Mouse (Mus musculus): Measurements from ENCODE around the gene Unc119b. TPM values are rescaled to one million over a fixed set of nuclear protein-coding genes. Genes with fewer than 3 reads are reported as not detected.

Gene Unc119b
- 21.8 and 24.8 TPM in 2 replicates for polyA plus RNA-seq (2015; fragmentation: Nextera tagmentation; extraction: Ambion mirVana)

DNA sequence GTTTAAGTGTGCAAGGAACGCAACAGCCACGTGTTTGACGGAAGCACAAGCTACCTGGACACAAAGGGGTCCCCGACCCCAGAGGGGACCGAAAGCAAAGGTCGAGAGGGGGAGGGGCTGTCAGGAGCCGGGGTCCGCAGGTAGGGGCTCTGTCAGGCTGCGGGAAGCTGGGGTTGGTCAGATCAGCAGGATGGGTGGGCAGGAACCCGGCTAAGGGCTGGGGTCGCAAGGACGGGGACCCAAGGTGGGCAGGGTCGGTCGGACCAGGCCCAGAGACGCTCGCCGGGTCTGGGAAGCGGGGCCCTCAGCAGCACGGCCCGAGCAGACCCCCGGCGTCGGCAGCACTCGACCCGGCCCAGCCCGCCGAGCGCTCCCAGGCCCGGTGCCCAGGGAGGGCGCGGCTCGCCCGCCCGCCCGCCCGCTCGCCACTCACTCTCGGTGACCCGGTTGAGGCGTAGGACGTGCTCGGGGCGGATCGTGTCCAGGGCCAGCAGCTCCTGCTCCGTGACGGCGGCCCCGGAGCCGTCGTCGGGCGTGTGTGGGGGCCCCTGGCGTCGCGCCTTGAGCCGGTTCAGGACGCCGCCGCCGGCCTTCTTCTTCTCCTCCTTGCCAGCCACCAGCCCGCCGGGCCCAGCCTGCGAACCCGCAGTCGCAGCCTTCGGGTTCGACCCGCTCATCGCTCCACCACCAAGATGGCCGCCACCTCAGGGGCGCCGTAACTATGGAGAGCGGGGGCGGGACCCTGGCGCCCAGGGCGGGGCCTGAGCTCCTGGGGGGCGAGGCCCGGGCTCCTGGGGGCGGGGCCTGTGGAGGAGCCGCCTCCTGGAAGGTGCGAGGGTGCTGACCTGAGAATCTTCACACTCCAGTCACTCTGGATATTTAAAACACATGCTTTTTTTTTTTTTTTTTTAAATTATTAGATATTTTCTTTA, at the start of gene Unc119b:
Gene Unc119b, minus strand, starts transcription at position 742 of the 932 bp plus-strand sequence.
- H3K36me3 ChIP-seq (ENCODE audit: insufficient read depth, low read length), result peaks cover 7% of the 10 kb centered on the region
- no peaks in the 10 kb centered on the region for H3K27me3 ChIP-seq (replicated peaks; ENCODE audit: insufficient read depth, low read length)
- H3K4me3 ChIP-seq (ENCODE audit: low read depth, low read length), result peak within 1 kb of the TSS; percentile 94
- 2% methylated on average over 48 of the region's 81 CpGs for WGBS
- peaks cover 5% of the 10 kb centered on the region; the same call in 1 of the 2 replicates for H3K4me1 ChIP-seq (ENCODE audit: insufficient read depth, low read depth, low read length)
- TF ChIP-seq EP300 (IDR thresholded peaks at IDR 0.05) (no peak), CTCF (IDR thresholded peaks at IDR 0.05) (no peak)
- DNase-seq (ENCODE audit: low spot score), result peak; percentile 91
- peak within 1 kb of the TSS; percentile 98 for H3K4me2 ChIP-seq (replicated peaks; ENCODE audit: low read depth, low read length)
- H3K9me3 ChIP-seq (ENCODE audit: low read length), result no peaks in the 10 kb centered on the region
- H3K9ac ChIP-seq (replicated peaks; ENCODE audit: low read depth), result peak within 1 kb of the TSS; percentile 68
- peak; percentile 98 for ATAC-seq
- no peak within 1 kb of the TSS for H3K27ac ChIP-seq (ENCODE audit: low read length)

- H3K4me3 ChIP-seq (ENCODE audit: low read depth, low read length), result no peak overlapping the region
- DNase-seq (ENCODE audit: low spot score), result no peak
- no peaks in the 10 kb centered on the region; the same call in 1 of the 2 replicates for H3K27me3 ChIP-seq (replicated peaks; ENCODE audit: insufficient read depth, low read length)
- no peak overlapping the region for H3K4me2 ChIP-seq (replicated peaks; ENCODE audit: low read depth, low read length)
- TF ChIP-seq CTCF (IDR thresholded peaks at IDR 0.05) (no peak), EP300 (IDR thresholded peaks at IDR 0.05) (no peak)
- H3K4me1 ChIP-seq (ENCODE audit: insufficient read depth, low read depth, low read length), result peaks cover 3% of the 10 kb centered on the region; the same call in 1 of the 2 replicates
- no peak overlapping the region for H3K9ac ChIP-seq (replicated peaks; ENCODE audit: low read depth)
- 55% methylated on average over 10 of the region's 10 CpGs for WGBS
- no peak overlapping the region for H3K27ac ChIP-seq (ENCODE audit: low read length)
- no peaks in the 10 kb centered on the region for H3K36me3 ChIP-seq (ENCODE audit: insufficient read depth, low read length)
- H3K9me3 ChIP-seq (ENCODE audit: low read length), result no peaks in the 10 kb centered on the region
- ATAC-seq, result no peak
These were observed 48.7 kb upstream of the Unc119b start for GRCm38 (mm10) chr5:115183482-115183881.

DNA sequence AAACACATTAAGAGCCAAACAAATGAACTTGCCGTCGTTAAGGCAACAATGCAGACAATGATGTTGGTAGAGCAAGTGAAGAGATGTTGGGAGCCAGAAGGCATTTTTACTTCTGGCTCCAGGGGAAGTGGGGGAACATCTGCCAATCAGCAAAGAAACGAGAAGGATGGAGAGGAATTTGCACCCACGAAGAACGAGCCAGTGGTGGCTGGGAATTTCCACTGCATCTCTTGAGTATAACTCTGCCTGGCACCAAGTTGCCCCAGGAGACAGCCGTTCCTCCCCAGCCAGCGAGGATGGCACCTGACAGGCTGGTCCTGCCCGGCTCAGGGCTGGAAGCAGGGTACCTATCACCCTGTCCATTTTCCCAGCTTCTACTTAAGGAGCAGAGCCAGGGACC, 48.1 kb upstream of the Unc119b start:
- H3K36me3 ChIP-seq (ENCODE audit: insufficient read depth, low read length), result no peaks in the 10 kb centered on the region
- H3K27ac ChIP-seq (ENCODE audit: low read length), result no peak overlapping the region
- 65% methylated on average over 8 of the region's 8 CpGs for WGBS
- H3K9me3 ChIP-seq (ENCODE audit: low read length), result no peaks in the 10 kb centered on the region
- ATAC-seq (no peak), DNase-seq (ENCODE audit: low spot score) (no peak)
- H3K9ac ChIP-seq (replicated peaks; ENCODE audit: low read depth), result no peak overlapping the region
- TF ChIP-seq EP300 (IDR thresholded peaks at IDR 0.05) (no peak), CTCF (IDR thresholded peaks at IDR 0.05) (no peak)
- H3K27me3 ChIP-seq (replicated peaks; ENCODE audit: insufficient read depth, low read length), result no peaks in the 10 kb centered on the region; the same call in 1 of the 2 replicates
- no peak overlapping the region for H3K4me2 ChIP-seq (replicated peaks; ENCODE audit: low read depth, low read length)
- H3K4me3 ChIP-seq (ENCODE audit: low read depth, low read length), result no peak overlapping the region
- H3K4me1 ChIP-seq (ENCODE audit: insufficient read depth, low read depth, low read length), result peaks cover 3% of the 10 kb centered on the region; the same call in 1 of the 2 replicates

DNA sequence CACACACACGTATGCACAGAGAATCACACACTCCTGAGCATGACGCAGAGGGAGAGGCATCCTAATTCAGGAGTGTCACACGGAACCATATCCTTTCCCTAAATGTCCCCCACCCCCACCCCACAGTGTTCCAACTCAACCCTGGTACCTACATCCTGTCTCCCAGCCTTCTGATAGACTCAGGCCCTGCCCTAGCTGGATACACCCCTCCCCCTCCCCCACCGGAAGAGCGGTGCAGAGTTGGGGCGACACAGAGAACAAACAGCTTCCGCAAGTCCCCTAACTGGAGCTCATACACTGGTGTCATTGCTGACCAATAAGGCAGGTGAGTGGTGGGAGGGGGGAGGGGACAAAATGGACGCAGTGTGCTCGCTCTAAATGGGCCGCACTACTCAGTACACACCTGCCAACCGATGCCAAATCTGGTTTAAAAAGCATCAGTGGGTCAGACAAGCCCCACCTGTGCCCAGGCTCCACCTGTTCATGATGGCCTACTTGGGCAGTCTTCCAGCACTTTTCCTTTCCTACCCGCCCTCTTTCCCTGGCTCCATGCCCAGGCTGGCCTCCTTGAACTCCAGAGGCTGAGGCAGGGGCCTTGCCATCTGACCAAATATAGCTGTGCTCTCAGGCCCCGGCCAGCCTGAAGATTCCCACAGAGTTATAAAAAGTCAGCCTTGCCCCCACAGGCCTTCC, 46.6 kb upstream of the Unc119b start:
- Histone ChIP-seq H3K27me3 (replicated peaks; ENCODE audit: insufficient read depth, low read length) (no peaks in the 10 kb centered on the region; the same call in 1 of the 2 replicates), H3K36me3 (ENCODE audit: insufficient read depth, low read length) (no peaks in the 10 kb centered on the region), H3K4me3 (ENCODE audit: low read depth, low read length) (no peak overlapping the region), H3K4me2 (replicated peaks; ENCODE audit: low read depth, low read length) (no peak overlapping the region), H3K4me1 (ENCODE audit: insufficient read depth, low read depth, low read length) (no peaks in the 10 kb centered on the region), H3K27ac (ENCODE audit: low read length) (no peak overlapping the region), H3K9me3 (ENCODE audit: low read length) (no peaks in the 10 kb centered on the region), H3K9ac (replicated peaks; ENCODE audit: low read depth) (no peak overlapping the region)
- ATAC-seq (peak; percentile 71), DNase-seq (ENCODE audit: low spot score) (peak; percentile 25)
- WGBS, result 42% methylated on average over 12 of the region's 13 CpGs
- TF ChIP-seq EP300 (IDR thresholded peaks at IDR 0.05) (no peak), CTCF (IDR thresholded peaks at IDR 0.05) (no peak)

- H3K9ac ChIP-seq (replicated peaks; ENCODE audit: low read depth), result no peak overlapping the region
- 87% methylated on average over 11 of the region's 11 CpGs for WGBS
- no peak overlapping the region for H3K27ac ChIP-seq (ENCODE audit: low read length)
- H3K4me3 ChIP-seq (ENCODE audit: low read depth, low read length), result no peak overlapping the region
- no peak for TF ChIP-seq CTCF (IDR thresholded peaks at IDR 0.05)
- no peak for TF ChIP-seq EP300 (IDR thresholded peaks at IDR 0.05)
- H3K4me2 ChIP-seq (replicated peaks; ENCODE audit: low read depth, low read length), result no peak overlapping the region
- no peak for ATAC-seq
- DNase-seq (ENCODE audit: low spot score), result no peak
- no peaks in the 10 kb centered on the region for H3K36me3 ChIP-seq (ENCODE audit: insufficient read depth, low read length)
- H3K4me1 ChIP-seq (ENCODE audit: insufficient read depth, low read depth, low read length), result no peaks in the 10 kb centered on the region
- no peaks in the 10 kb centered on the region for H3K9me3 ChIP-seq (ENCODE audit: low read length)
- no peaks in the 10 kb centered on the region for H3K27me3 ChIP-seq (replicated peaks; ENCODE audit: insufficient read depth, low read length)
These were observed 44.8 kb upstream of the Unc119b start for GRCm38 (mm10) chr5:115179596-115179995.

DNA sequence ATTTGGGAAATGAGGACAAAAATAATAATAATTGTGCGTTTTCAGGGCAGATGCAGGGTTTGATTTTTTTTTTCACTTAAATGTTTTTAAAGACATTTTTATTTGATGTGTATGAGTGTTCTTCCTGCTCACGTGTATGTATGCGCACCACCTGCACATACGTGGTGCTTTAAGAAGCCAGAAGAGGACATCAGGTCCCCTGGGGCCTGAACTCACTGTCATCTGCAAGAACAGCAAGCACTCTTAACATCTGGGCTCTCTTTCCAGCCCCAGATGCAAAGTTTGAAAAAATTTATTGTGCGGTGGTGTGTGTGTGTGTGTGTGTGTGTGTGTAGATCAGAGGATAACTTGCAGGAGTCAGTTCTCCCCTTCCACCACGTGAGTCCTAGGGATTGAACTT, 43.1 kb upstream of the Unc119b start:
- no peak overlapping the region for H3K9ac ChIP-seq (replicated peaks; ENCODE audit: low read depth)
- H3K27me3 ChIP-seq (replicated peaks; ENCODE audit: insufficient read depth, low read length), result no peaks in the 10 kb centered on the region
- H3K27ac ChIP-seq (ENCODE audit: low read length), result no peak overlapping the region
- H3K9me3 ChIP-seq (ENCODE audit: low read length), result no peaks in the 10 kb centered on the region
- no peak for DNase-seq (ENCODE audit: low spot score)
- no peaks in the 10 kb centered on the region for H3K36me3 ChIP-seq (ENCODE audit: insufficient read depth, low read length)
- TF ChIP-seq CTCF (IDR thresholded peaks at IDR 0.05) (no peak), EP300 (IDR thresholded peaks at IDR 0.05) (no peak)
- H3K4me2 ChIP-seq (replicated peaks; ENCODE audit: low read depth, low read length), result no peak overlapping the region
- no peak for ATAC-seq
- no peak overlapping the region for H3K4me3 ChIP-seq (ENCODE audit: low read depth, low read length)
- no peaks in the 10 kb centered on the region for H3K4me1 ChIP-seq (ENCODE audit: insufficient read depth, low read depth, low read length)
- 75% methylated on average over 6 of the region's 6 CpGs for WGBS
